Comparison of ENCODE assay signal across 29 mouse cellular contexts in the genomic region with DNA sequence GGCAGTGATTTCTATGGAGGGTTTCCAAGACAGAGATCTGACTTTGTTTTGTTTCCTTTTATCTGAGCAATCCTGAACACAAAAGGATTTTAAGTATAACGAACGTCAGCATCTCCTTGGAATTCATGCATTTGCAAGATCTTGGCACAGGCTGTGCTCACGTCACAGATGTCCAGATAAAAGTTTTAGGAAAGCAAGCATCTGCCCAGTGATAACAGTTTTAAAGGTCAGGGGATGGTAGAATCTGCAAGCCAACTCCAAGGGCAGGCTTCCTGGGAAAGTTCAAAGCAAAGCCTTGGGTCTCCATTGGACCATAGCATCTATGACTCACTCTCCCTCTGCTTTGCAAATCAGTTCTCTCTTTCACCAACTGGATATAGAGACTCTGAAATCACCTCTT. TPM values are rescaled to one million over a fixed set of nuclear protein-coding genes. Genes with fewer than 3 reads are reported as not detected.
"Had no signal": no experiment of that assay in that cellular context is flagged by ENCODE, and none has a peak within 500 bp of the region (broad histone marks: within the 10 kb centered on the region; RNA-seq: fewer than 3 reads in every experiment).

No protein-coding gene starts in this region.

- H3K27ac ChIP-seq: limb, embryonic 12.5 days; limb, embryonic 15.5 days; liver, embryonic 13.5 days; neural tube, embryonic 12.5 days; neural tube, embryonic 15.5 days had no signal

- H3K4me1 ChIP-seq: limb, embryonic 12.5 days; limb, embryonic 15.5 days; liver, embryonic 13.5 days; neural tube, embryonic 12.5 days; neural tube, embryonic 15.5 days had no signal

- H3K4me2 ChIP-seq: limb, embryonic 12.5 days; limb, embryonic 15.5 days; liver, embryonic 13.5 days; midbrain, embryonic 11.5 days; neural tube, embryonic 12.5 days; neural tube, embryonic 15.5 days had no signal

- H3K9ac ChIP-seq: limb, embryonic 12.5 days; limb, embryonic 15.5 days; liver, embryonic 13.5 days; neural tube, embryonic 12.5 days; neural tube, embryonic 15.5 days had no signal

- H3K4me3 ChIP-seq: limb, embryonic 12.5 days; limb, embryonic 15.5 days; liver, embryonic 13.5 days; neural tube, embryonic 12.5 days; neural tube, embryonic 15.5 days had no signal

- H3K36me3 ChIP-seq: limb, embryonic 12.5 days; limb, embryonic 15.5 days; liver, embryonic 13.5 days; neural tube, embryonic 12.5 days; neural tube, embryonic 15.5 days had no signal

- H3K9me3 ChIP-seq: limb, embryonic 12.5 days; limb, embryonic 15.5 days; liver, embryonic 13.5 days; neural tube, embryonic 12.5 days; neural tube, embryonic 15.5 days had no signal

- DNase-seq: kidney, adult 9 months; kidney, postnatal 14 days; left cerebral cortex, postnatal 4 days; liver, embryonic 13.5 days; lung, adult 2 months; lung, postnatal 14 days; lung, postnatal 4 days; midbrain, embryonic 14.5 days; thymus, adult 18-20 months; thymus, postnatal 36 days had no signal

- H3K27me3 ChIP-seq: limb, embryonic 12.5 days; limb, embryonic 15.5 days; liver, embryonic 13.5 days; neural tube, embryonic 12.5 days; neural tube, embryonic 15.5 days had no signal

RNA-seq across cellular contexts. Expression of gene Gm21973, which starts 5.4 kb away (rescaled TPM):
- total RNA-seq: layer of hippocampus, adult 8-10 months; layer of hippocampus, postnatal 14 days; left cerebral cortex, adult 8-10 months; left cerebral cortex, postnatal 14 days; left cerebral cortex, postnatal 4 days; megakaryocyte progenitor cell, adult 5-6 weeks; megakaryocyte-erythroid progenitor cell, adult 5-6 weeks had no signal
- polyA plus RNA-seq: kidney, embryonic 16.5 days; limb, embryonic 12.5 days; limb, embryonic 15.5 days; liver, embryonic 13.5 days; liver, embryonic 16.5 days; lung, adult 2 months; lung, embryonic 16.5 days; midbrain, embryonic 11.5 days; midbrain, embryonic 14.5 days; neural tube, embryonic 12.5 days; neural tube, embryonic 15.5 days; small intestine, adult 2 months; spleen, adult 2 months; stomach, embryonic 16.5 days; testis, adult 2 months; urinary bladder, adult 2 months had no signal

RNA-seq across cellular contexts. Expression of gene Agxt2, which starts 27.7 kb away (rescaled TPM):
- total RNA-seq: layer of hippocampus, adult 8-10 months; layer of hippocampus, postnatal 14 days; left cerebral cortex, adult 8-10 months; left cerebral cortex, postnatal 14 days; left cerebral cortex, postnatal 4 days; megakaryocyte progenitor cell, adult 5-6 weeks; megakaryocyte-erythroid progenitor cell, adult 5-6 weeks had no signal
- polyA plus RNA-seq: limb, embryonic 12.5 days; limb, embryonic 15.5 days; lung, adult 2 months; midbrain, embryonic 11.5 days; midbrain, embryonic 14.5 days; neural tube, embryonic 12.5 days; spleen, adult 2 months; testis, adult 2 months; urinary bladder, adult 2 months had no signal
